In genomic region chr8:61175876-61176275, GRCm38 (mm10) we compare ENCODE assay signal across 22 mouse cellular contexts. TPM values are rescaled to one million over a fixed set of nuclear protein-coding genes. Genes with fewer than 3 reads are reported as not detected.
DNase-seq lines count a peak whose midpoint lies in the region; ATAC-seq and TF ChIP-seq lines count a peak whose summit lies in the region.
"Had no signal": no experiment of that assay in that cellular context is flagged by ENCODE, and none has a peak within 500 bp of the region (broad histone marks: within the 10 kb centered on the region; RNA-seq: fewer than 3 reads in every experiment).

No protein-coding gene starts in this region.

- ATAC-seq in intestine, embryonic 15.5 days, result peak; percentile 66; the same call in 1 of the 2 replicates
- peak; percentile 80 for ATAC-seq in intestine, embryonic 16.5 days
- ATAC-seq in intestine, postnatal 0 days, result peak; percentile 66
- ATAC-seq in megakaryocyte, adult 5-6 weeks (ENCODE audit: poor library complexity, severe bottlenecking), result no peak
- ATAC-seq: activated CD4-positive, CD25-positive, alpha-beta regulatory T cell, adult 4 months; CD4-positive, CD25-positive, alpha-beta regulatory T cell, adult 4 months; Patski had no signal

- no peak for DNase-seq in cerebellum, postnatal 10 days
- DNase-seq in frontal cortex, postnatal 10 days (ENCODE audit: low spot score in 2 of 2), result no peak
- DNase-seq in layer of hippocampus, adult 18-20 months (ENCODE audit: low spot score in 2 of 2), result no peak
- DNase-seq: adrenal gland, adult 2 months; adrenal gland, adult 8-10 months; adrenal gland, postnatal 10 days; adrenal gland, postnatal 14 days; adrenal gland, postnatal 25 days; adrenal gland, postnatal 36 days; B cell, adult 2 months; cerebellum, adult 11 months; cerebellum, adult 11-12 months had no signal

- no peaks in the 10 kb centered on the region for H3K27me3 ChIP-seq in intestine, embryonic 15.5 days (replicated peaks)
- no peaks in the 10 kb centered on the region for H3K27me3 ChIP-seq in intestine, embryonic 16.5 days (replicated peaks; ENCODE audit: control insufficient read depth, insufficient read depth, low read length)
- no peaks in the 10 kb centered on the region for H3K27me3 ChIP-seq in intestine, postnatal 0 days (replicated peaks; ENCODE audit: control insufficient read depth, insufficient read depth, low read length)
- no peaks in the 10 kb centered on the region for H3K27me3 ChIP-seq in small intestine, adult 2 months (ENCODE audit: control insufficient read depth, insufficient read depth, low read length)
- H3K27me3 ChIP-seq: CH12.LX, Patski had no signal

- no peak for TF ChIP-seq POLR2A in small intestine, adult 2 months (IDR thresholded peaks at IDR 0.05; ENCODE audit: low read depth, low read length)

- H3K4me1 ChIP-seq in intestine, embryonic 15.5 days (replicated peaks), result no peaks in the 10 kb centered on the region
- H3K4me1 ChIP-seq in intestine, embryonic 16.5 days (ENCODE audit: control insufficient read depth, insufficient read depth, low read length), result no peaks in the 10 kb centered on the region
- H3K4me1 ChIP-seq in intestine, postnatal 0 days (replicated peaks; ENCODE audit: control insufficient read depth, insufficient read depth, low read length), result no peaks in the 10 kb centered on the region
- peaks cover 11% of the 10 kb centered on the region; the same call in 1 of the 2 replicates for H3K4me1 ChIP-seq in small intestine, adult 2 months (ENCODE audit: control insufficient read depth, insufficient read depth, insufficient read length, low read length)

- no peaks in the 10 kb centered on the region for H3K36me3 ChIP-seq in intestine, embryonic 15.5 days
- no peaks in the 10 kb centered on the region for H3K36me3 ChIP-seq in intestine, embryonic 16.5 days (ENCODE audit: control insufficient read depth, insufficient read depth, low read length)
- no peaks in the 10 kb centered on the region for H3K36me3 ChIP-seq in intestine, postnatal 0 days (ENCODE audit: control insufficient read depth, insufficient read depth)
- H3K36me3 ChIP-seq in small intestine, adult 2 months (ENCODE audit: control insufficient read depth, insufficient read depth, low read length), result no peaks in the 10 kb centered on the region
- H3K36me3 ChIP-seq: G1E had no signal

- H3K9ac ChIP-seq in intestine, embryonic 15.5 days, result no peak overlapping the region
- H3K9ac ChIP-seq in intestine, embryonic 16.5 days (ENCODE audit: low read depth, low read length), result no peak overlapping the region
- no peak overlapping the region for H3K9ac ChIP-seq in intestine, postnatal 0 days (ENCODE audit: low read depth, low read length)

- H3K9me3 ChIP-seq in intestine, embryonic 15.5 days, result no peaks in the 10 kb centered on the region
- no peaks in the 10 kb centered on the region for H3K9me3 ChIP-seq in intestine, embryonic 16.5 days (ENCODE audit: control insufficient read depth, low read length)
- no peaks in the 10 kb centered on the region for H3K9me3 ChIP-seq in intestine, postnatal 0 days (ENCODE audit: control insufficient read depth)
- H3K9me3 ChIP-seq: G1E had no signal

- WGBS in intestine, embryonic 15.5 days, result 65% methylated on average over 2 of the region's 2 CpGs
- 69% methylated on average over 2 of the region's 2 CpGs for WGBS in intestine, embryonic 16.5 days
- WGBS in intestine, postnatal 0 days, result 33% methylated on average over 2 of the region's 2 CpGs
- 24% methylated on average over 2 of the region's 2 CpGs for WGBS in small intestine, adult 2 months

- no peak overlapping the region for H3K4me3 ChIP-seq in intestine, embryonic 15.5 days (replicated peaks)
- no peak overlapping the region for H3K4me3 ChIP-seq in intestine, embryonic 16.5 days (ENCODE audit: low read length)
- no peak overlapping the region for H3K4me3 ChIP-seq in intestine, postnatal 0 days (ENCODE audit: low read depth, low read length)
- no peak overlapping the region for H3K4me3 ChIP-seq in small intestine, adult 2 months (ENCODE audit: low read depth, low read length)

- TF ChIP-seq CTCF in intestine, postnatal 0 days (IDR thresholded peaks at IDR 0.05; ENCODE audit: low read depth), result no peak
- TF ChIP-seq CTCF in small intestine, adult 2 months (IDR thresholded peaks at IDR 0.05; ENCODE audit: extremely low read depth, insufficient read length, insufficient replicate concordance, low read depth, low read length), result no peak

- no peak overlapping the region for H3K27ac ChIP-seq in intestine, embryonic 15.5 days
- no peak overlapping the region for H3K27ac ChIP-seq in intestine, embryonic 16.5 days (ENCODE audit: low read length)
- no peak overlapping the region for H3K27ac ChIP-seq in intestine, postnatal 0 days (ENCODE audit: low read depth, low read length)
- H3K27ac ChIP-seq in small intestine, adult 2 months (ENCODE audit: insufficient read depth, low read depth, low read length), result peak overlapping the region; percentile 76

- H3K4me2 ChIP-seq in intestine, embryonic 15.5 days (replicated peaks), result no peak overlapping the region
- no peak overlapping the region for H3K4me2 ChIP-seq in intestine, embryonic 16.5 days (ENCODE audit: low read depth, low read length)
- H3K4me2 ChIP-seq in intestine, postnatal 0 days (replicated peaks; ENCODE audit: low read depth), result no peak overlapping the region

RNA-seq across cellular contexts. Expression of gene Sh3rf1, which starts 47.8 kb away (rescaled TPM):
- 11.4 and 11.7 TPM in 2 replicates for polyA plus RNA-seq in intestine, embryonic 15.5 days (2015; fragmentation: Nextera tagmentation; extraction: Ambion mirVana)
- polyA plus RNA-seq in intestine, embryonic 16.5 days (2015; fragmentation: Nextera tagmentation; extraction: Ambion mirVana), result 11.0 and 12.1 TPM in 2 replicates
- 7.9 and 8.3 TPM in 2 replicates for polyA plus RNA-seq in intestine, postnatal 0 days (2015; fragmentation: Nextera tagmentation; extraction: Ambion mirVana)
- 8.5 and 18.3 TPM in 2 replicates for polyA plus RNA-seq in small intestine, adult 2 months (2012; rRNA removed)
- total RNA-seq in layer of hippocampus, adult 18-20 months (2021), result 10 to 100 TPM; 64.7 to 72.7 TPM
- 2.7 TPM in 2 replicates for total RNA-seq in megakaryocyte, adult 5-6 weeks (2015)
- total RNA-seq in megakaryocyte, adult 5-6 weeks (2017), result 1.8 and 2.6 TPM in 2 replicates
